Mouse (Mus musculus) frontal cortex, postnatal 36 days (tissue): ENCODE data around the gene Rfx3.

Experiments
- DNase-seq, 2 experiments: peaks; one replicate each; pipeline ENCODE4 v3.0.0; 2022; ENCODE audit warnings: low spot score in 2 of 2

Rfx3 gene

DNA sequence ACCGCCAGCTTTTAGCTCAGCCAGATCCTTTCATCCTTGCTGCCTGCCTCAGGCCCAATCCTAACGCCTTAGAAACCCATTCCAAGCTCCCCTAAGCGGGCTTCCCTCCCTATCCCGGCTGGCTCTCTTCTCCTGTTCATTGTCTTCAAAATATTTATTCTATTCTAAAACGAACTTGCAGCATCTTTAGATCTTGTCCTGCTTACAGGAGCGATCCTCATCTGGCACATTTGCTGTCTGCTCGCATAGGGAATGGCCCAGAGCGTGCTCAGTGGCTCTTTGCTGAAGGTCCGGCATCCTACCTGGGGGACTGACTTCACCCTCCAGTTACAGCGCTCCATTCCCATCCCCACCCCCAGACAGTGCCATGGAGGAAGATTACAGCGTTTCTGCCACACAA, 292.0 kb downstream of the Rfx3 start:
- DNase-seq = no peak

DNA sequence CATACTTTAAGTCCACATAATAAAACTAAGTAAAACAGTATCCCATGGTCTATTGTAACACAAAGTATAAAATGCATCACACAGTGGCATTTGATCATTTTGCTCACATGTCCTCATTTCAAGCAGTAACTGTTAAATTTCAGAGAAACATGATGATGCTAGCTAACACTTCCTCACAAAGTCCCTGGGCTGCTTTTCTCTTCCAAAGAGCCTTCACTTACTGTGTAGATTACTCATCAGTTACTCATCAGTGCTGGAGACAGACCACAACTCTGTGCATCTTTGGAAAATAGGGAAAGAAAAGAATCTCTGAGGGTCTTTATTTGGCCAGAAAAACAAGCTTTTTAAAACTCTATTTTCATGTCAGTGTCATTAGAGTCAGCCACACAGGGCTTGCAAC, 294.7 kb downstream of the Rfx3 start:
- DNase-seq = no peak
